Mouse (Mus musculus): ENCODE measurements around the gene Hectd3.

Hectd3 gene

DNA sequence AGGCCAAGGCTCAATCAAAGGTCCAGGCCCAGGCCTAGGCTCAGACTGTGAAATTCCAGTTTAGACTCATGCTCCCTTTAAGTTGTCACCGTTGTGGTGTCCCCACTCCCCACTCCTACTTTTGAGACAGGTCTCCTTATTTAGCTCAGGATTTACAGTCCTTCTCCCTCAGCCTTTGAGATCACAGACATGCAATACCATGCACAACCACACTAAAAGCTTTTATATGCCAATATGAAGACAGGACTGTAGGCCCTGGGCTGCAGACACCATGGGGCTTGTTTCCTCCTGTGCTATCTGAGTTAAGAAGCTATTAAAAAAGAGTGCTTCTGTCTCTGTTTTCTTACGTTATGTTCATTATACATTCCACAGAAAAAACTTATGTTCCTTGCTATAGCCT lies 22.6 kb downstream of the Hectd3 start:
- peak; percentile 42 for DNase-seq (ENCODE audit: low read depth, low spot score)

DNA sequence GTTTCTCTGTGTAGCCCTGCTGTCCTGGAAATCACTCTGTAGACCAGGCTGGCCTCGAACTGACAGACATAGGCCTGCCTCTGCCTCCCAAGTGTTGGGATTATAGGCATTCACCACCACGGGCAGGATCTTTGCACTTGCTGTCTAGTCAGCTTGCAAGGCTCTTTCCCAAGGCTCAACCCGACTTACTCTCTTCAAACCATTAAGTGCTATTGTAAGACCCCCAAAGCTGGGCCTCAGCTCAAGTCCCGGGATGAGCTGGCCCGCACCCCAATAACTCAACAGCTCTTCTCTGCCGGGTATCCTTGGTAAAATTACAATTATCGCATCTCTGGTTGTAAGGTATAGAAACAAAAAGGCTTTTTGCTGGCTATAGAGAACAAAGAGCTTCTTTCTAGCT lies 23.2 kb downstream of the Hectd3 start:
- DNase-seq (ENCODE audit: low read depth, low spot score): no peak

GRCm38 (mm10) chr4:117019206-117020134 lies 24.4 kb downstream of the Hectd3 start, which contains the start of gene Eif2b3:
Eif2b3 (plus strand) TSS chr4:117019402.
- peak; percentile 95 for DNase-seq (ENCODE audit: low read depth, low spot score)

- no peak for DNase-seq (ENCODE audit: low read depth, low spot score)
Measured at GRCm38 (mm10) chr4:117023469-117023868, 28.4 kb downstream of the Hectd3 start.

DNA sequence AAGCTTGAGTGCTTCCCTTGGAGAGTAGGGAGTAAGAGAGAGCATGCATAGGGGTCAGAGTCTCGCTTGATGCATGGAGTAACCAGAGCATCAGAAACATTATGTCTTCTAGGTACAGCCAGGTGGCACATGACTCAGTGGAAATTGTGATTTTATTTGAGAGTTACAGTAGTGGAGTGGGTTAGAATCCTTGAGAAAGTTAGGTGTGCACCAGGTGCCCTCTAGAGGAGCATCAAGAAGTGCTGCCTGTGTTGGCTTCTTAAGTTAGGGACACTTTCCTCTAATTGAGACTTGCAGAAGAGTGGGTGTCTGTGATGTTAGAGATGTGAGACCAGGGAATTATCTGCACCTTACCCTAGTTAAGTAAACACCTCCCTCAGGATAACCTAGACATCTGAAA lies 36.0 kb downstream of the Hectd3 start:
- peak; percentile 38 for DNase-seq (ENCODE audit: low read depth, low spot score)

DNA sequence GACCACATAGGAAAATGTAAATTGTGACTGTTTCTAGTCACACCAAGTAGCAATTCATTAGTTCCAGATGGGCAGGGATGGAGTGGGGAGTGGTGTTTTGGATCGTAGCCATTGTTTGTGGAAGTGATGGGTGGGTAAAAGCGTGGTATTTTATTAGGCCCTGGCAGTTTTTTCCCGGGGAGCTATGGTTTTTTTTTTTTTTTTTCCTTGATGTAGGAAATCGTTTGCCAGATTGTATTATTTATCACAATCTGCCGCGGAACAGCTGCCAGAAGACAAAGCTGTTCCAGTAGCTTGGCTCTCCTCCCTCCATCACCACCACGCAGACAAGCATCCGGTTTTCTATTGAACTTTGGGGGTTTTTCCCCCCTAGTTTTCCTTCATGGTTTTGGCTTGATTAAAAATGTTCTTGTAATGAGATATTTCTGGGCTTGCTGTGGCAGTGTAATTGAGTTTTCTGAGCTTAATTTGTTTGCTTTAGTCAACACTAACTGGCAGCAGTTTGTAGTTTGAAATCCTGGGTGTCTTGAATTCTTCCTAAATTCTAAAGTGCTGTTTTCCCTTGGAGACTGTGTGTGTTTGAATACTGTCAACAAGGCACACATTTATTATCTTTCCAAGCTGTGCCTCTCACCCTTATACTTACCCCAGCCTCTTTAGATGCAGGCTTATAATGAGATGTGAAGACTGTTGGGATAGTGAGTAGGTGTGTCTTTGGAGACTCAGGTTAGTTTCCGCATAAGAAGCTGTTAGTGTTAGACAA lies 45.0 kb downstream of the Hectd3 start:
- DNase-seq (ENCODE audit: low read depth, low spot score): no peak

GRCm38 (mm10) chr4:117040791-117041190 lies 45.7 kb downstream of the Hectd3 start:
- DNase-seq (ENCODE audit: low read depth, low spot score): no peak

DNA sequence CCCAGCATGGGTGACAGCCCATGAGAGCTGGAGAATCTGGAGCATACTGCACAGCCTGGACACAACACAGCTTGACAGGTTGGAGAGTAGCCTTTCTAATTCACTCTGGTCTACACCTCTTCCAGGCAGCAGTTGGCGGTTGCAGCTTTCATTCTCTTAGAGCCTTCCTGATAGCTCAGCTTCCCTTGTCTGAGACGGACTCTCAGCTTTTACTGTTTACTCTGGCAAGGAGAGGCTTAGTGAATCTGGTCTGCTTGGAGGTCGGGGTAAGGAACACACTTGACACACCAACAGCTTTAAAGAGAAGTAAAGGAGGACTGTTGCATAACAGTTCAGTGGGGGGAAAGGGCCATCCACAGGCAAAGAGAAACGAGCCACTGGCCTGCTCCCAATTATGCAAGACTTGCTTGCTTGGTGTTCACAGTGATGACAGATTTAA lies 46.2 kb downstream of the Hectd3 start:
- DNase-seq (ENCODE audit: low read depth, low spot score): no peak

GRCm38 (mm10) chr4:117048836-117049235 lies 53.7 kb downstream of the Hectd3 start:
- DNase-seq (ENCODE audit: low read depth, low spot score): no peak

DNA sequence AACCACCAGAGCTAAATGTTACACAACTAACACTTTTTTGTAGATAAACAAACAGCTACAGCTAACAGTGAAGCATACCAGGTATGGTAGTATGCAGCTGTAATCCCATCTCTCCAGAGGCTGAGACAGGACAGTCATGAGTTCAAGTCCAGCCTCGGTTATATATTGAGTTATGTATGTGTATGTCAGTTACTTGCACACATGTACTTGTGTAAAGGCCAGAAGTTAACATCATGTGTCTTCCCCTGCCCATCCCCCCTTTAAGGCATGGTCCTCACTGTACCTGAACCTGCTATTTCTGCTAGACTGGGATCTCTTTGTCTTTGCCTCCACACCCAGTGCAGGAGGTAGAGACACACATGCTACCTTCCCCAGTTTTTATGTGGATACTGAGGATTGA lies 54.4 kb downstream of the Hectd3 start:
- no peak for DNase-seq (ENCODE audit: low read depth, low spot score)

DNA sequence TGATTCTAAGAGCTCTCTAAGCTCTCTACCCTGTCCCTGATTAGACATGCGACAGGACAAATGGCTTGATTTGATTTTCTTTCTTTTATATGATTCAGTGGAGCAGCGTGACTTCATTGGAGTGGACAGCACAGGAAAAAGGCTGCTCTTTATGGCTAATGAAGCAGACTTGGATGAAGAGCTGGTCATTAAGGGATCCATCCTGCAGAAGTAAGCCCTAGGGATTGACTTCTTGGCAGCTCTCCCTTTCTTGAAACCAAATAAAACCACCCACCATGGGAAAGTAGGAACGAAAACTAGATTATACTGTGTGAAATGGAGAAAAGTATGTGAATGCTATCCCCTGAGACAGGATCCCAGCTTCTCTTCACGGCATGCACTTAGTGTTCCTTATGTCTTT lies 57.5 kb downstream of the Hectd3 start:
- no peak for DNase-seq (ENCODE audit: low read depth, low spot score)

- no peak for DNase-seq (ENCODE audit: low read depth, low spot score)
Measured at GRCm38 (mm10) chr4:117053956-117054355, 58.8 kb downstream of the Hectd3 start.
